Mouse (Mus musculus) forebrain, embryonic 15.5 days (tissue): Measurements from ENCODE around the gene Dcpp1. TPM values are rescaled to one million over a fixed set of nuclear protein-coding genes. Genes with fewer than 3 reads are reported as not detected.

ENCODE experiments used
- polyA plus RNA-seq: library from polyadenylated mRNA; unstranded; fragments of >200 nt; fragmentation: Nextera tagmentation; extraction: Ambion mirVana; gene quantifications from 2 replicates; pipeline ENCODE4 v1.2.1, GENCODE M21; 2015

Dcpp1 gene
- polyA plus RNA-seq, 1 experiment from 2014 or later = not detected

Other genes with a start within 250 kb of the Dcpp1 start
- 1.3 and 1.7 TPM in 2 replicates for gene Mmp25, start 235.6 kb upstream of the Dcpp1 start, polyA plus RNA-seq
- gene Bicdl2, start 220.4 kb upstream of the Dcpp1 start, polyA plus RNA-seq = 0.22 TPM in 1 of 2 replicates, not detected in the other
- 90.3 and 92.0 TPM in 2 replicates for gene Hcfc1r1, start 207.3 kb upstream of the Dcpp1 start, polyA plus RNA-seq
- gene Thoc6, start 207.0 kb upstream of the Dcpp1 start, polyA plus RNA-seq = 39.4 and 39.5 TPM in 2 replicates
- gene Tnfrsf12a, start 203.4 kb upstream of the Dcpp1 start, polyA plus RNA-seq = 3.6 and 5.5 TPM in 2 replicates
- gene Cldn6, start 201.6 kb upstream of the Dcpp1 start, polyA plus RNA-seq = 0.42 and 0.50 TPM in 2 replicates
- gene Cldn9, start 196.8 kb upstream of the Dcpp1 start, polyA plus RNA-seq = 1.2 TPM in 2 replicates
- not detected in 2 replicates for gene 1520401A03Rik, start 158.1 kb upstream of the Dcpp1 start, polyA plus RNA-seq
- 26.7 and 28.4 TPM in 2 replicates for gene Pkmyt1, start 154.5 kb upstream of the Dcpp1 start, polyA plus RNA-seq
- gene Paqr4, start 140.0 kb upstream of the Dcpp1 start, polyA plus RNA-seq = 39.4 and 39.7 TPM in 2 replicates
- gene Kremen2, start 135.0 kb upstream of the Dcpp1 start, polyA plus RNA-seq = 0.48 and 0.50 TPM in 2 replicates
- 162 and 164 TPM in 2 replicates for gene Flywch1, start 109.3 kb upstream of the Dcpp1 start, polyA plus RNA-seq
- 30.7 and 31.9 TPM in 2 replicates for gene Flywch2, start 94.8 kb upstream of the Dcpp1 start, polyA plus RNA-seq
- gene Srrm2, start 90.3 kb upstream of the Dcpp1 start, polyA plus RNA-seq = 562 and 569 TPM in 2 replicates
- 1,149 and 1,206 TPM in 2 replicates for gene Elob, start 51.7 kb upstream of the Dcpp1 start, polyA plus RNA-seq
- not detected in 2 replicates for gene Prss33, start 44.8 kb upstream of the Dcpp1 start, polyA plus RNA-seq
- gene Prss32, start 37.0 kb upstream of the Dcpp1 start, polyA plus RNA-seq = not detected in 2 replicates
- gene Prss41, start 36.7 kb upstream of the Dcpp1 start, polyA plus RNA-seq = 0.52 and 1.0 TPM in 2 replicates
- not detected in 2 replicates for gene Prss21, start 12.8 kb upstream of the Dcpp1 start, polyA plus RNA-seq
- gene Dcpp2, start within 50 bp of the Dcpp1 start, polyA plus RNA-seq = not detected in 2 replicates
- gene Dcpp3, start 36.6 kb downstream of the Dcpp1 start, polyA plus RNA-seq = not detected in 2 replicates
- gene Sbp, start 60.8 kb downstream of the Dcpp1 start, polyA plus RNA-seq = not detected in 2 replicates
- gene Sbpl, start 74.4 kb downstream of the Dcpp1 start, polyA plus RNA-seq = not detected in 2 replicates
- gene Prss30, start 99.7 kb downstream of the Dcpp1 start, polyA plus RNA-seq = not detected in 2 replicates
- not detected in 2 replicates for gene Prss22, start 117.2 kb downstream of the Dcpp1 start, polyA plus RNA-seq
- 0.23 and 0.24 TPM in 2 replicates for gene Prss27, start 157.3 kb downstream of the Dcpp1 start, polyA plus RNA-seq
- 89.8 and 92.4 TPM in 2 replicates for gene Kctd5, start 192.6 kb downstream of the Dcpp1 start, polyA plus RNA-seq